Mouse (Mus musculus): ENCODE measurements around the gene Cep170b.

DNA sequence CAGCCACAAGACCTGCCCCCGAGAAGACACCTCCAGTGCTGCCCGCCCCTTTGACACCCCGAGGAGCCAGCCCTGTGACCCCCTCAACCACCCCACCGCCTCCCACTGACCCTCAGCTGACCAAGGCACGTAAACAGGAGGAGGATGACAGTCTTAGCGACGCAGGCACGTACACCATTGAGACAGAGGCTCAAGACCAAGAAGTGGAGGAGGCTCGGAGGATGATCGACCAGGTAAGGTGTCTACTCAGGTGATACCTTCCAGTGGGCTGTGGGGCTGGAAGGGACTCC is 16.3 kb downstream of the Cep170b start:
- TF ChIP-seq CTCF (IDR thresholded peaks at IDR 0.05; ENCODE audit: extremely low read depth, insufficient read depth, low read length) (no peak), POLR2A (IDR thresholded peaks at IDR 0.05; ENCODE audit: extremely low read depth, insufficient read depth, low read length) (no peak)
